Mouse (Mus musculus): ENCODE data around the gene Etv2. TPM values are rescaled to one million over a fixed set of nuclear protein-coding genes. Genes with fewer than 3 reads are reported as not detected.

Gene Etv2
- not detected in 2 replicates for polyA plus RNA-seq (2015; fragmentation: Nextera tagmentation; extraction: Ambion mirVana)

GRCm38 (mm10) chr7:30635752-30636151 is at the start of gene Etv2:
TSS of gene Etv2 (minus strand) at chr7:30635852.
- no peak for DNase-seq (ENCODE audit: low spot score)

GRCm38 (mm10) chr7:30683425-30683824 is 47.8 kb upstream of the Etv2 start:
- no peak for DNase-seq (ENCODE audit: low spot score)

GRCm38 (mm10) chr7:30681897-30682296 is 46.2 kb upstream of the Etv2 start:
- no peak for DNase-seq (ENCODE audit: low spot score)

GRCm38 (mm10) chr7:30678263-30678975 is 42.8 kb upstream of the Etv2 start:
- peak; percentile 10 for DNase-seq (ENCODE audit: low spot score)

- no peak for DNase-seq (ENCODE audit: low spot score)
These were observed 35.8 kb upstream of the Etv2 start, which contains the start of gene Pmis2 for GRCm38 (mm10) chr7:30671480-30671879. TSS of gene Pmis2 (minus strand) at chr7:30671605.

- DNase-seq (ENCODE audit: low spot score) = peak; percentile 44
These were observed 33.6 kb upstream of the Etv2 start for GRCm38 (mm10) chr7:30669229-30669628.

- no peak for DNase-seq (ENCODE audit: low spot score)
These were observed 29.7 kb upstream of the Etv2 start for GRCm38 (mm10) chr7:30665321-30665720.

GRCm38 (mm10) chr7:30664529-30665200 is 29.0 kb upstream of the Etv2 start, which contains the start of gene Haus5:
TSS of gene Haus5 (minus strand) at chr7:30664994.
- peak; percentile 95 for DNase-seq (ENCODE audit: low spot score)

GRCm38 (mm10) chr7:30649591-30650540 is 14.2 kb upstream of the Etv2 start, which contains the start of gene Rbm42:
TSS of gene Rbm42 (minus strand) at chr7:30650317.
- DNase-seq (ENCODE audit: low spot score) = peak; percentile 99

GRCm38 (mm10) chr7:30639083-30639482 is 3.4 kb upstream of the Etv2 start:
- DNase-seq (ENCODE audit: low spot score) = no peak

- no peak for DNase-seq (ENCODE audit: low spot score)
These were observed 743 bp upstream of the Etv2 start for GRCm38 (mm10) chr7:30636395-30636794.

- DNase-seq (ENCODE audit: low spot score) = peak; percentile 58
These were observed 1.0 kb downstream of the Etv2 start for GRCm38 (mm10) chr7:30634621-30635020.

- no peak for DNase-seq (ENCODE audit: low spot score)
These were observed 1.8 kb downstream of the Etv2 start for GRCm38 (mm10) chr7:30633762-30634412.

GRCm38 (mm10) chr7:30629013-30629412 is 6.6 kb downstream of the Etv2 start:
- DNase-seq (ENCODE audit: low spot score) = no peak

GRCm38 (mm10) chr7:30626647-30627046 is 9.0 kb downstream of the Etv2 start:
- no peak for DNase-seq (ENCODE audit: low spot score)

GRCm38 (mm10) chr7:30625530-30626384 is 9.9 kb downstream of the Etv2 start, which contains the start of gene Cox6b1:
TSS of gene Cox6b1 (minus strand) at chr7:30626151.
- peak; percentile 94 for DNase-seq (ENCODE audit: low spot score)

- peak; percentile 27 for DNase-seq (ENCODE audit: low spot score)
These were observed 16.4 kb downstream of the Etv2 start for GRCm38 (mm10) chr7:30619202-30619601.

- DNase-seq (ENCODE audit: low spot score) = no peak
These were observed 17.0 kb downstream of the Etv2 start for GRCm38 (mm10) chr7:30618658-30619057.

- no peak for DNase-seq (ENCODE audit: low spot score)
These were observed 20.4 kb downstream of the Etv2 start for GRCm38 (mm10) chr7:30615049-30615760.

All from thymus, postnatal 0 days (tissue).